Mouse (Mus musculus) forebrain, postnatal 0 days (tissue): ENCODE results near the gene Car2. TPM values are rescaled to one million over a fixed set of nuclear protein-coding genes. Genes with fewer than 3 reads are reported as not detected.

Experiments
- ATAC-seq: fragments of 200-750 bp; cut with Nextera tagmentation; 2 replicates; pipeline ENCODE4 v1.8.0; 2017; ENCODE audit warnings: mild to moderate bottlenecking, moderate library complexity
- DNase-seq: peaks from one replicate; pipeline ENCODE4 v3.0.0-alpha.2; 2015
- H3K27ac ChIP-seq: fragments of 300-500 bp; sonication (generic); 2 replicates; pipeline ENCODE4 v1.5.1; 2014; ENCODE audit warnings: low read depth, mild to moderate bottlenecking, antibody characterized with exemption, low read length, moderate library complexity, mixed read lengths
- H3K27me3 ChIP-seq: fragments of 300-500 bp; sonication (generic); 2 replicates; pipeline ENCODE4 v1.6.1; 2014; ENCODE audit warnings: mild to moderate bottlenecking, low read length, mixed read lengths; ENCODE audit not compliant: insufficient read depth
- H3K36me3 ChIP-seq: fragments of 300-500 bp; sonication (generic); 2 replicates; pipeline ENCODE4 v1.6.1; 2014; ENCODE audit warnings: mild to moderate bottlenecking, moderate library complexity; ENCODE audit not compliant: insufficient read depth
- H3K4me1 ChIP-seq: fragments of 300-500 bp; sonication (generic); 2 replicates; pipeline ENCODE4 v1.6.1; 2014; ENCODE audit warnings: antibody characterized with exemption; ENCODE audit not compliant: insufficient read depth
- H3K4me2 ChIP-seq: fragments of 300-500 bp; sonication (generic); 2 replicates; pipeline ENCODE4 v1.6.1; 2014; ENCODE audit warnings: low read depth, mild to moderate bottlenecking, moderate library complexity
- H3K4me3 ChIP-seq: fragments of 300-500 bp; sonication (generic); 2 replicates; pipeline ENCODE4 v1.5.1; 2014; ENCODE audit warnings: low read depth, low read length, mixed read lengths
- H3K9ac ChIP-seq: fragments of 300-500 bp; sonication (generic); 2 replicates; pipeline ENCODE4 v1.6.1; 2014; ENCODE audit warnings: mild to moderate bottlenecking
- H3K9me3 ChIP-seq: fragments of 300-500 bp; sonication (generic); 2 replicates; pipeline ENCODE4 v1.6.1; 2016; ENCODE audit warnings: low read length
- CTCF ChIP-seq: sonication (generic); IDR thresholded peaks from 2 replicates; pipeline ENCODE4 v1.5.1; 2016; ENCODE audit warnings: antibody characterized with exemption, control low read depth, low read depth
- WGBS: fragments of 180-500 bp; shearing (Covaris S2); extraction: QIAGEN DNeasy Blood & Tissue Kit; methylation state at CpG from one replicate; pipeline ENCODE4 v1.1.7; 2014; 5-methylcytosine and 5-hydroxymethylcytosine counted together
- polyA plus RNA-seq: library from polyadenylated mRNA; unstranded; fragments of >200 nt; fragmentation: Nextera tagmentation; extraction: Ambion mirVana; gene quantifications from 2 replicates; pipeline ENCODE4 v1.2.1, GENCODE M21; 2015
- total RNA-seq: library from RNA; depleted of rRNA; stranded (reverse); fragments of >200 nt; gene quantifications from 2 replicates; pipeline ENCODE4 v1.2.3, GENCODE M21; 2014; rRNA removed

The Car2 gene
- total RNA-seq (17.8 and 43.3 TPM in 2 replicates), polyA plus RNA-seq (27.8 and 35.5 TPM in 2 replicates)

DNA sequence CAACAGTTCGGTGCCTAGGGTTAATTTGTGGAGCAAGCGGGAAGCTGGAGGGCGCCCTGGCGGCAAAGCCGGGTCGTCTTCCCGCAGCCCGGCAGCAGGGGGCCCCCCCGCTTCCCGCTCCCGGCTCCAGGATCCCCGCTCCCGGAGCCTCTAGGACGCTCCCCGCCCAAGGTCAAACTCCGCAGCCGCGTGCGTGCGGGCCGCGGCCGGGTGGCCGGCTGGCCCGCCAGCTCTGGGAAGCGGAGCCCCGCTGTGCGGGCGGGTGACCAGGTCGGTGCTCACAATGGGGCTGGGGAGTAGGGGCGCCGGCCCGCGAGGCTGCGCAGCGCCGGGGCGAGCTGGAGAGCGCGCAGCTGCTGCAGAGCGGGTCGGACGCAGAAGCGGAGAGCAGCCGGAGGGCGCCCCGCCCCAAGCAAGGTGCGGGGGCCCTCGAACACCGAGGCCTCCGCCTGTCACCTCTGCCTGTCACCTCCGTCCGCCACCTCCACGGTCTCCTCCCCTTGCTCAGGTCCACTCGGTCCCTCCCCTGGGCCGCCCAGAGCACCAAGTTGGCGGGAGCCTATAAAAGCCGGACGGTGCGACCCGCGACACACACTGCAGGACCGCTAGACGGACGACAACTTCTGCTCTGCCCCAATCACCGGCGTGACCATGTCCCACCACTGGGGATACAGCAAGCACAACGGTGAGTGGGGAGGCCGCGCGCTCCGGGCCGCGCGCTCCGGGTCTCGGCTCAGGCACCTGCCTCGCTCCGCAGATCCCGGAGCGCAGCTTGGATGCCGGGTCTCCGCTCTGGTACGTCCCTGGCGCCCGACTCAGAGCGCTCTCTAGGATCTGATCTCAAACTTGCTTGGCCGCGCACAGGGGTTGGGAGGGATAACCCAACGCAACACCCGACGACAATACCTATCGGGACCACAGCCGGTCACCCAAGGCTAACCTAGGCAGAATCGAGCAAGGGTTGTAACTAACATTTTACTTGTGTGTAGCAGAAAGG, at the start of gene Car2:
Car2 (plus strand) TSS at position 172 of the 997 bp plus-strand sequence.
- Histone ChIP-seq H3K9ac (peak within 1 kb of the TSS; percentile 70), H3K27ac (peak within 1 kb of the TSS; percentile 64), H3K4me1 (no peaks in the 10 kb centered on the region), H3K4me3 (peak within 1 kb of the TSS; percentile 86), H3K27me3 (no peaks in the 10 kb centered on the region), H3K4me2 (peak within 1 kb of the TSS; percentile 90), H3K36me3 (no peaks in the 10 kb centered on the region), H3K9me3 (no peaks in the 10 kb centered on the region)
- TF ChIP-seq CTCF: peak; percentile 58
- WGBS: 1% methylated on average over 88 of the region's 95 CpGs
- peak; percentile 75 for DNase-seq
- ATAC-seq: peak; percentile 87

DNA sequence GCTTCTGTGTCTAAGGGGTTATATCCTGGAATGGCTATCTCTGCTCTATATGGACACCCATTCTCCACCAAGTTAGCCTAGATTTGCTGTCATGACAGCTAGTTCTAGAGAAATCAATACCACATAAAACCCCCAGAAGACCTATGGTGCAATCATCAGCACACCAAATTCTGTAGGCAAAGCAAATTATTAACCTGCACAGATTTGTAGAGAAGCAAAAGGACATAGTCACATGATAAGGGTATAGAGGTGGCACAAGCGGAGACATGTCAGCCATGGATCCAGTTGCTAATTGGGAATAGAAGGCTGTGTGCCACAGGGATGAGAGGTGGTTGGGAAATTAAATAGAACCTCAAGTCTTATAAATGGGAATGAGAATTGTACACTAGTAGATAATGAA, 47.1 kb upstream of the Car2 start:
- Histone ChIP-seq H3K4me2 (no peak overlapping the region), H3K9ac (no peak overlapping the region), H3K36me3 (no peaks in the 10 kb centered on the region), H3K4me3 (no peak overlapping the region), H3K27me3 (no peaks in the 10 kb centered on the region), H3K27ac (no peak overlapping the region), H3K4me1 (no peaks in the 10 kb centered on the region), H3K9me3 (no peaks in the 10 kb centered on the region)
- TF ChIP-seq CTCF: no peak
- 87% methylated on average over 1 of the region's 1 CpGs for WGBS
- DNase-seq: no peak
- ATAC-seq: no peak

DNA sequence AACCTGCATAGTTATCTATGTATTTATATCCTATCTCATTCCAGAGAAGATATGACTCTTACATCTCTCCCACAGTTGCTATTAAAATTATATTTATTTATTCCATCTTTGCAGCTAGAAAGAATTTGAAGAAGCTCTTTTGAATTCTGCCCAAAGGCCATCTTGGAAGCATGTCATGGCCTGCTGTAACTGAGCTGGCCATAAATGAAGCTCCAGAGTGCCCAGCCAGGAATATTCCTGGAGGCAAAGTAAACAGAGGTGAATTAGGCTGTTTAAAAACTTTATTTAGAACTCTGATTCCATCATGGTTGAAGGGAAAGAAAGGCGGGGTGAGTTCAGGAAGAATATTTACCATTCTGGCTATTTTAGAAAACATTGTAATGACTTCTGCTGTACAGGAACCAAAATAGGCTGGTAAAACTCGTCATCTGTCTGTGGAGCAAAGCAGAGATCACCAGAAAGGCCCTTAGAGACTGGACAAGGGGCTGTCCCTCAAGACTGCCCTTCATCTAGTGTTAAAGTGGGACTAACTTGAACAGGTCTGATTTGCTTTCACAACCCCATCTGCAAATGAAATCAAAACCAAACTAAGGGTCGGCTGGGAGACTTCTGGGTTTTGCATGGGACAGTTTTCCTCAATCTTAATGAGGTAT, 46.5 kb upstream of the Car2 start:
- 81% methylated on average over 3 of the region's 3 CpGs for WGBS

DNA sequence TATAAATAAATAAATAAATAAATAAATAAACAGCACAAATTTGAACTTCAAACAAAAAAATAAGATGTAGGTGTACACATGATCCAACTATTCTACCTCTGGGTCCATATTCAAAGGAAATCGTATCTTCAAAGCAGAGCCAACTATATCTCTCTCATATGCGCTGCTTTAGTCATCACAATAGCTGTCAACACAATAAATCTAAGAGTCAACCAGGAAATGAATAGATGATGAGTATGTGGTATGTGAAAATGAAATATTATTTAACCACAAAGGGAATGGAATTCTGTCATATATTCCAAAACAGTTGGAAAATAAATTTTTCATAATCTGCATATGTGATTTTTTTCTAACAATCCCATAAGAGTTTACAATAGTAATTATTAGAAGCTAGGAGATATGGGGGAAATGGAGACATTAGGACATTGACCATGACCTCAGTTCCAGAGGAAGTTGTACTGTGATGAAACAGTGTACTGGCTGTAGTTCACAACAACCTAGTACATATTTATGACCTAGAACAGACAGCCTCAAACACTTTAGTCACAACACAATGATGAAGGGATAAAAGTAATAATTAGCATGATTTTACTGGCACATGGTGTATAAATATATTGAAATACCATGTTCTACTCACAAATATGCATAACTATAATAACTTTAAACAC, 37.4 kb upstream of the Car2 start:
- Histone ChIP-seq H3K9ac (no peak overlapping the region), H3K27me3 (no peaks in the 10 kb centered on the region), H3K4me3 (no peak overlapping the region), H3K9me3 (no peaks in the 10 kb centered on the region), H3K4me2 (no peak overlapping the region), H3K27ac (no peak overlapping the region), H3K36me3 (no peaks in the 10 kb centered on the region), H3K4me1 (no peaks in the 10 kb centered on the region)
- no peak for ATAC-seq
- DNase-seq: no peak
- TF ChIP-seq CTCF: no peak
- 87% methylated on average over 2 of the region's 2 CpGs for WGBS

More for the DNA sequence above, 46.5 kb upstream of the Car2 start:
- Histone ChIP-seq H3K4me1 (no peaks in the 10 kb centered on the region), H3K4me2 (no peak overlapping the region), H3K9me3 (no peaks in the 10 kb centered on the region), H3K27me3 (no peaks in the 10 kb centered on the region), H3K9ac (no peak overlapping the region), H3K36me3 (no peaks in the 10 kb centered on the region), H3K4me3 (no peak overlapping the region), H3K27ac (no peak overlapping the region)
- TF ChIP-seq CTCF: no peak
- ATAC-seq (no peak), DNase-seq (no peak)

DNA sequence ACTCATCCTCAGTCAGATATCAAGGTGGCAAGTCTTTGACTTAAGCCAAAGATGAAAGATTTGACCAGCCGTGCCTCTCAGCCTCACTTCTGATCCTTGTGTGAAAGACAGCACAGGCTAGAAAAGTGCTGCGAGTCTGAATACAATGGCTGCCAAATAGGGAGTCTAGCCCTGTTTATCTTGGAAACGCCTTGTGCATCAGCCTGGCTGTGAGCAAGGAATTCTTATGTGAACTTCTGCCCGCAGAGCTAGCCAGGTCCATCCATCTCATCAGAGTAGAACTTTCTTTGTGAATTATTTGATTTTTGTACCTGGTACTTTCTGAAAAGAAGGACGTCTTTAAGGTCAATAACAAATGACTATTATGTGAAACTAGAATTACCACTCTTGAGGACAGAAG, 32.1 kb upstream of the Car2 start:
- Histone ChIP-seq H3K4me2 (no peak overlapping the region), H3K9me3 (no peaks in the 10 kb centered on the region), H3K4me3 (no peak overlapping the region), H3K4me1 (no peaks in the 10 kb centered on the region), H3K27ac (no peak overlapping the region), H3K27me3 (no peaks in the 10 kb centered on the region), H3K9ac (no peak overlapping the region), H3K36me3 (no peaks in the 10 kb centered on the region)
- 56% methylated on average over 5 of the region's 5 CpGs for WGBS
- ATAC-seq: no peak
- no peak for DNase-seq
- no peak for TF ChIP-seq CTCF

DNA sequence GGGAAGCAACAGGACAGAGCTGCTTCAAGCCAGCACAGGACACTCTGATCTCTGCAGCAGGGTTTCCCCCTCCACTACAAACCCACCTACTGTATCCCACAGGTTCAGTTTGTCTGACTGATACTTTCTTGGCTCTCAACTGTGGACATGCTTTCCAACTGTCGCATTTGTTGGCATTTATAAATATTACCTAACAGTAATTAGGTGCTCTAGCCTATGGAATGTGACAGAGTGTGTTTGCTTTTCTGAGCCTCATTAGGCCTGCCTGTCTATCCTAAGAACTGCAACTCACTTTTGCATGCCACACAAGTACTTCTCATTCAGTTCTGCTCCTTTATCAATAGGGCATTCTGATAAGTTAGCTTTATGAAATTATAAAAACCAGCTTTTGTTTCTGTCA, 31.6 kb upstream of the Car2 start:
- Histone ChIP-seq H3K36me3 (no peaks in the 10 kb centered on the region), H3K9me3 (no peaks in the 10 kb centered on the region), H3K9ac (no peak overlapping the region), H3K27ac (no peak overlapping the region), H3K4me1 (no peaks in the 10 kb centered on the region), H3K4me3 (no peak overlapping the region), H3K4me2 (no peak overlapping the region), H3K27me3 (no peaks in the 10 kb centered on the region)
- no peak for TF ChIP-seq CTCF
- 34% methylated on average over 1 of the region's 1 CpGs for WGBS
- ATAC-seq (no peak), DNase-seq (no peak)
